Comparison of ENCODE assay signal across 7 mouse cellular contexts in genomic region chr5:113041567-113042071, GRCm38 (mm10). TPM values are rescaled to one million over a fixed set of nuclear protein-coding genes. Genes with fewer than 3 reads are reported as not detected.
DNase-seq lines count a peak whose midpoint lies in the region; ATAC-seq lines count a peak whose summit lies in the region.

No protein-coding gene starts in this region.

- no peak overlapping the region for H3K9ac ChIP-seq in embryonic facial prominence, embryonic 13.5 days
- H3K9ac ChIP-seq in heart, embryonic 11.5 days (ENCODE audit: low read depth, low read length), result no peak overlapping the region
- no peak overlapping the region for H3K9ac ChIP-seq in lung, embryonic 15.5 days

- peak; percentile 48; the same call in 1 of the 2 replicates for ATAC-seq in embryonic facial prominence, embryonic 13.5 days (ENCODE audit: insufficient number of reproducible peaks, insufficient read depth, low FRiP score, low TSS enrichment, low read depth)
- 0 out of 2 replicates have a peak, but pooled peaks have one; percentile 14 for ATAC-seq in heart, embryonic 11.5 days (replicated peaks; ENCODE audit: insufficient number of reproducible peaks, low FRiP score, low TSS enrichment)
- peak; percentile 89 for ATAC-seq in lung, embryonic 15.5 days (ENCODE audit: borderline replicate concordance, extremely low read depth, low FRiP score, low TSS enrichment)

- H3K36me3 ChIP-seq in embryonic facial prominence, embryonic 13.5 days, result no peaks in the 10 kb centered on the region
- no peaks in the 10 kb centered on the region for H3K36me3 ChIP-seq in heart, embryonic 11.5 days (ENCODE audit: control insufficient read depth, insufficient read depth, low read length)
- H3K36me3 ChIP-seq in lung, embryonic 15.5 days, result no peaks in the 10 kb centered on the region

- H3K27ac ChIP-seq in embryonic facial prominence, embryonic 13.5 days, result no peak overlapping the region
- no peak overlapping the region for H3K27ac ChIP-seq in heart, embryonic 11.5 days (ENCODE audit: low read depth, low read length)
- peak overlapping the region; percentile 68 for H3K27ac ChIP-seq in lung, embryonic 15.5 days

- DNase-seq in cerebellum, adult 11-12 months, result peak; percentile 98
- DNase-seq in kidney, postnatal 25 days, result peak; percentile 23 to 62
- peak; percentile 71 for DNase-seq in retina, embryonic 14.5 days (ENCODE audit: low spot score)
- DNase-seq in urinary bladder, adult 18-20 months (ENCODE audit: low spot score in 2 of 2), result no peak

- H3K9me3 ChIP-seq in embryonic facial prominence, embryonic 13.5 days, result peaks cover 5% of the 10 kb centered on the region; the same call in 1 of the 2 replicates
- H3K9me3 ChIP-seq in heart, embryonic 11.5 days (replicated peaks; ENCODE audit: control insufficient read depth, low read length), result no peaks in the 10 kb centered on the region
- H3K9me3 ChIP-seq in lung, embryonic 15.5 days, result no peaks in the 10 kb centered on the region

- WGBS in embryonic facial prominence, embryonic 13.5 days, result 21% methylated on average over 5 of the region's 5 CpGs
- WGBS in heart, embryonic 11.5 days (ENCODE audit: insufficient replicate concordance), result 9% methylated on average over 5 of the region's 5 CpGs
- 19% methylated on average over 5 of the region's 5 CpGs for WGBS in lung, embryonic 15.5 days

- H3K4me1 ChIP-seq in embryonic facial prominence, embryonic 13.5 days, result peaks cover 14% of the 10 kb centered on the region
- peaks cover 7% of the 10 kb centered on the region for H3K4me1 ChIP-seq in heart, embryonic 11.5 days (ENCODE audit: control insufficient read depth, insufficient read depth, low read length)
- peaks cover 29% of the 10 kb centered on the region for H3K4me1 ChIP-seq in lung, embryonic 15.5 days

- H3K4me2 ChIP-seq in embryonic facial prominence, embryonic 13.5 days, result no peak overlapping the region
- no peak overlapping the region for H3K4me2 ChIP-seq in heart, embryonic 11.5 days
- no peak overlapping the region for H3K4me2 ChIP-seq in lung, embryonic 15.5 days

- H3K27me3 ChIP-seq in embryonic facial prominence, embryonic 13.5 days, result no peaks in the 10 kb centered on the region
- no peaks in the 10 kb centered on the region for H3K27me3 ChIP-seq in heart, embryonic 11.5 days (ENCODE audit: control insufficient read depth, insufficient read depth, low read length)
- H3K27me3 ChIP-seq in lung, embryonic 15.5 days, result no peaks in the 10 kb centered on the region

- no peak overlapping the region for H3K4me3 ChIP-seq in embryonic facial prominence, embryonic 13.5 days
- no peak overlapping the region for H3K4me3 ChIP-seq in heart, embryonic 11.5 days (ENCODE audit: low read depth, low read length)
- no peak overlapping the region for H3K4me3 ChIP-seq in lung, embryonic 15.5 days

RNA-seq across cellular contexts. Expression of gene Grk3, which starts 26.0 kb away (rescaled TPM):
- 17.9 and 21.1 TPM in 2 replicates for polyA plus RNA-seq in embryonic facial prominence, embryonic 13.5 days (2015; fragmentation: Nextera tagmentation; extraction: Ambion mirVana)
- 10.4 and 11.3 TPM in 2 replicates for polyA plus RNA-seq in heart, embryonic 11.5 days (2014; fragmentation: Nextera tagmentation; extraction: Ambion mirVana)
- 13.7 and 20.6 TPM in 2 replicates for polyA plus RNA-seq in lung, embryonic 15.5 days (2015; fragmentation: Nextera tagmentation; extraction: Ambion mirVana)

RNA-seq across cellular contexts. Expression of gene Crybb2, which starts 28.3 kb away (rescaled TPM):
- polyA plus RNA-seq in embryonic facial prominence, embryonic 13.5 days (2015; fragmentation: Nextera tagmentation; extraction: Ambion mirVana), result not detected in 2 replicates
- polyA plus RNA-seq in heart, embryonic 11.5 days (2014; fragmentation: Nextera tagmentation; extraction: Ambion mirVana), result not detected in 2 replicates
- not detected in 2 replicates for polyA plus RNA-seq in lung, embryonic 15.5 days (2015; fragmentation: Nextera tagmentation; extraction: Ambion mirVana)

RNA-seq across cellular contexts. Expression of gene Crybb3, which starts 39.8 kb away (rescaled TPM):
- polyA plus RNA-seq in embryonic facial prominence, embryonic 13.5 days (2015; fragmentation: Nextera tagmentation; extraction: Ambion mirVana), result 1.3 and 2.5 TPM in 2 replicates
- 0.56 and 0.77 TPM in 2 replicates for polyA plus RNA-seq in heart, embryonic 11.5 days (2014; fragmentation: Nextera tagmentation; extraction: Ambion mirVana)
- polyA plus RNA-seq in lung, embryonic 15.5 days (2015; fragmentation: Nextera tagmentation; extraction: Ambion mirVana), result 0.42 and 0.57 TPM in 2 replicates

Comparison
In these comparisons a context has a peak if more than half of its experiments do, and no peak if none do; other contexts are left out.
1. DNase-seq: peak in cerebellum, adult 11-12 months (single experiment), kidney, postnatal 25 days (2 of 2) and retina, embryonic 14.5 days (single experiment); none in urinary bladder, adult 18-20 months (0 of 2).
2. ATAC-seq: peak in every context shown above with its lines; median percentile 89 in lung, embryonic 15.5 days; 48 in embryonic facial prominence, embryonic 13.5 days; 14 in heart, embryonic 11.5 days.